ENCODE assay signal across 26 mouse cellular contexts in genomic region chr4:124368831-124369230, GRCm38 (mm10).
"Had no signal": no experiment of that assay in that cellular context is flagged by ENCODE, and none has a peak within 500 bp of the region (broad histone marks: within the 10 kb centered on the region; RNA-seq: fewer than 3 reads in every experiment).

No protein-coding gene starts in this region.

- DNase-seq: left cerebral cortex, postnatal 4 days; liver; liver, embryonic 13.5 days; liver, postnatal 0 days; lung, adult 18-20 months; lung, adult 2 months; lung, embryonic 14.5 days; lung, postnatal 10 days; lung, postnatal 14 days; lung, postnatal 36 days; lung, postnatal 4 days; midbrain, embryonic 14.5 days had no signal

- H3K4me1 ChIP-seq: limb, embryonic 10.5 days; limb, embryonic 12.5 days; limb, embryonic 13.5 days; limb, embryonic 15.5 days; liver, embryonic 12.5 days; liver, embryonic 13.5 days; liver, embryonic 15.5 days; lung, embryonic 15.5 days; megakaryocyte, embryonic 14.5 days; midbrain, embryonic 12.5 days; midbrain, embryonic 15.5 days; neural tube, embryonic 12.5 days had no signal

- H3K36me3 ChIP-seq: limb, embryonic 10.5 days; limb, embryonic 12.5 days; limb, embryonic 13.5 days; limb, embryonic 15.5 days; liver, embryonic 12.5 days; liver, embryonic 13.5 days; liver, embryonic 15.5 days; lung, embryonic 15.5 days; midbrain, embryonic 10.5 days; midbrain, embryonic 12.5 days; midbrain, embryonic 13.5 days; midbrain, embryonic 15.5 days; neural tube, embryonic 12.5 days had no signal

- H3K9me3 ChIP-seq: limb, embryonic 10.5 days; limb, embryonic 12.5 days; limb, embryonic 13.5 days; limb, embryonic 15.5 days; liver, embryonic 12.5 days; liver, embryonic 13.5 days; liver, embryonic 15.5 days; lung, embryonic 15.5 days; midbrain, embryonic 10.5 days; midbrain, embryonic 12.5 days; midbrain, embryonic 13.5 days; midbrain, embryonic 15.5 days; neural tube, embryonic 12.5 days had no signal

- H3K4me3 ChIP-seq: limb, embryonic 10.5 days; limb, embryonic 12.5 days; limb, embryonic 13.5 days; limb, embryonic 15.5 days; liver, embryonic 12.5 days; liver, embryonic 13.5 days; liver, embryonic 15.5 days; lung, embryonic 15.5 days; megakaryocyte, embryonic 14.5 days; midbrain, embryonic 10.5 days; midbrain, embryonic 12.5 days; midbrain, embryonic 13.5 days; midbrain, embryonic 15.5 days; myocyte; neural tube, embryonic 12.5 days had no signal

- H3K27me3 ChIP-seq: limb, embryonic 15.5 days; liver, embryonic 12.5 days; liver, embryonic 13.5 days; liver, embryonic 15.5 days; lung, embryonic 15.5 days; megakaryocyte, embryonic 14.5 days; midbrain, embryonic 15.5 days had no signal
